Mouse (Mus musculus) liver, embryonic 15.5 days (tissue): Measurements from ENCODE around the gene Prtg. TPM values are rescaled to one million over a fixed set of nuclear protein-coding genes. Genes with fewer than 3 reads are reported as not detected.

Experiments
- ATAC-seq: fragments of 200-750 bp; cut with Nextera tagmentation; 2 replicates; pipeline ENCODE4 v1.8.0; 2017; ENCODE audit warnings: moderate number of reproducible peaks, mild to moderate bottlenecking, moderate library complexity; ENCODE audit not compliant: insufficient read depth
- H3K27ac ChIP-seq: fragments of 300-500 bp; sonication (generic); replicated peaks from 2 replicates; pipeline ENCODE4 v1.5.1; 2015; ENCODE audit warnings: mild to moderate bottlenecking, inconsistent platforms
- H3K27me3 ChIP-seq: fragments of 300-500 bp; sonication (generic); 2 replicates; pipeline ENCODE4 v1.6.1; 2015; ENCODE audit warnings: mild to moderate bottlenecking, inconsistent platforms
- H3K36me3 ChIP-seq: fragments of 300-500 bp; sonication (generic); replicated peaks from 2 replicates; pipeline ENCODE4 v1.6.1; 2015; ENCODE audit warnings: moderate library complexity, mild to moderate bottlenecking, inconsistent platforms
- H3K4me1 ChIP-seq: fragments of 300-500 bp; sonication (generic); replicated peaks from 2 replicates; pipeline ENCODE4 v1.6.1; 2015; ENCODE audit warnings: inconsistent platforms
- H3K4me2 ChIP-seq: fragments of 300-500 bp; sonication (generic); 2 replicates; pipeline ENCODE4 v1.6.1; 2015; ENCODE audit warnings: moderate library complexity, mild to moderate bottlenecking, inconsistent platforms
- H3K4me3 ChIP-seq: fragments of 300-500 bp; sonication (generic); replicated peaks from 2 replicates; pipeline ENCODE4 v1.5.1; 2015; ENCODE audit warnings: mild to moderate bottlenecking, inconsistent platforms
- H3K9ac ChIP-seq: fragments of 300-500 bp; sonication (generic); 2 replicates; pipeline ENCODE4 v1.6.1; 2015; ENCODE audit warnings: moderate library complexity, mild to moderate bottlenecking, inconsistent platforms
- H3K9me3 ChIP-seq: fragments of 300-500 bp; sonication (generic); replicated peaks from 2 replicates; pipeline ENCODE4 v1.6.1; 2016; ENCODE audit warnings: inconsistent platforms
- WGBS: fragments of 180-500 bp; shearing (Covaris S2); methylation state at CpG from one replicate; pipeline ENCODE4 v1.1.7; 2015; ENCODE audit warnings: mixed read lengths; ENCODE audit not compliant: insufficient replicate concordance; 5-methylcytosine and 5-hydroxymethylcytosine counted together
- polyA plus RNA-seq: library from polyadenylated mRNA; unstranded; fragments of >200 nt; fragmentation: Nextera tagmentation; extraction: Ambion mirVana; gene quantifications from 2 replicates; pipeline ENCODE4 v1.2.1, GENCODE M21; 2015

The Prtg gene
- polyA plus RNA-seq, 1 experiment from 2014 or later: 0.08 TPM

DNA sequence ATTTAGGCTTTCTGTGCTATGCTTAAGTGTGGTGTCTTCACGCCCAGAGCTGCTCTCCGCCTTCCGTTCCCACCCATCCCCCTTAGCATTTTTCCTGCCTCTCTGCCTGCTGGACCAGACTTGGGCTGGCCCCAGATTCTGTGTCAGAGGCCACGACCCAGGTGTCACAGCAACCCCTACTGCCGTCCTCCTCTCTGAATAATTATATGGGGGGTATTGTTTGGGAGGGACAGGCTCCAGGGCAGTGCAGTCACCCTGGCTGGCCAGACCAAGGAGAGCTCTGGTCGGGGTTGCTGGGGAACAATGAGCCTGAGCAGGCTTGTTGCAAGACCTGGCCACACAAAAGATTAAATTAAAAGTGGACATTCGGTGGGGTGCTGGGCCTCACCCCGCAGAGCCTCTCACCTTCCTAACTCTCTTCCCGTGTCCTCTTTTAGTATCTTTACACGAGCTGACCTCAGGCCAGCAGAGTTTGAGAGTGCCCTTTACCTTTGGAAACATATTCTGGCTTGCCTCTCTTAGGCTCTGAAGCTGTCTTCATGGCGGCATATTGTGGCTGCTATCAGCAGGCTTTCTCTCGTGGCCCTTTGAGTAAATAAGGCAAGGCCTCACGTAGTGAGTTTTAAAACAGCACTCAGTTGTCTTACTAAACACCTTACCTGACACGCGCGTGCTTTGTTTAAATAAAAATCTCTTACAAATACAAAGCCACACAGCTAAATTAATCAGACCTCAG is 73.7 kb downstream of the Prtg start:
- no peaks in the 10 kb centered on the region for H3K36me3 ChIP-seq
- 46% methylated on average over 16 of the region's 16 CpGs for WGBS
- H3K4me3 ChIP-seq: no peak overlapping the region
- no peak overlapping the region for H3K4me2 ChIP-seq
- no peaks in the 10 kb centered on the region for H3K27me3 ChIP-seq
- H3K9ac ChIP-seq: no peak overlapping the region
- no peak overlapping the region for H3K27ac ChIP-seq
- 0 out of 2 replicates have a peak, but pooled peaks cover 8% of the 10 kb centered on the region for H3K4me1 ChIP-seq
- no peaks in the 10 kb centered on the region for H3K9me3 ChIP-seq
- ATAC-seq: no peak

GRCm38 (mm10) chr9:72881026-72881768 is 74.5 kb downstream of the Prtg start:
- Histone ChIP-seq H3K9me3 (no peaks in the 10 kb centered on the region), H3K9ac (no peak overlapping the region), H3K27me3 (no peaks in the 10 kb centered on the region), H3K36me3 (no peaks in the 10 kb centered on the region), H3K4me3 (no peak overlapping the region), H3K4me1 (0 out of 2 replicates have a peak, but pooled peaks cover 8% of the 10 kb centered on the region), H3K27ac (0 out of 2 replicates have a peak overlapping the region, but pooled peaks have one; percentile 3), H3K4me2 (no peak overlapping the region)
- WGBS: 12% methylated on average over 15 of the region's 15 CpGs
- ATAC-seq: peak; percentile 22; the same call in 1 of the 2 replicates

DNA sequence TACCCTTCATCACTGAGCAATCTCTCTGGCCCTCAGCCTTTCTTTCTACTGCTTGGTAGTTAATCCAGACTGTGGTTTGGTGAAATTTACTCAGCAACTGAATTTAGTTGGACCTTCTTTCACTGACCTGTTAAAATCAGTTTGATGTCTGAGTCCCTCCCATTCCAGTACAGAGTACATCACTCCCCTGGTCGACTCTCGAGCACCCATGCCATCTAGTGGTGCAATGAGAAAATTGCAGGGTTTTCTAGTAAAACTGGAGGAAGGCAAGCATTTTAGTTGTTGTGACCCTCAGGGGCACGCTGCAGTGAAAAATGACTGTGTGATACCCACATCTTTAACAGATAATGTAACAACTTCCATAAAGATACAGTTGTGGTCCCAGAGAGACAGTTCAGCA is 77.3 kb downstream of the Prtg start:
- 0 out of 2 replicates have a peak, but pooled peaks cover 8% of the 10 kb centered on the region for H3K4me1 ChIP-seq
- no peaks in the 10 kb centered on the region for H3K9me3 ChIP-seq
- 10% methylated on average over 3 of the region's 3 CpGs for WGBS
- H3K4me3 ChIP-seq: no peak overlapping the region
- no peak overlapping the region for H3K27ac ChIP-seq
- H3K9ac ChIP-seq: no peak overlapping the region
- no peak overlapping the region for H3K4me2 ChIP-seq
- H3K36me3 ChIP-seq: no peaks in the 10 kb centered on the region
- no peak for ATAC-seq
- no peaks in the 10 kb centered on the region for H3K27me3 ChIP-seq

- Histone ChIP-seq H3K9ac (no peak overlapping the region), H3K4me1 (no peaks in the 10 kb centered on the region), H3K4me3 (no peak overlapping the region), H3K9me3 (no peaks in the 10 kb centered on the region), H3K27ac (no peak overlapping the region), H3K27me3 (no peaks in the 10 kb centered on the region), H3K4me2 (no peak overlapping the region), H3K36me3 (no peaks in the 10 kb centered on the region)
- no peak for ATAC-seq
- WGBS: 55% methylated on average over 1 of the region's 1 CpGs
Measured at GRCm38 (mm10) chr9:72889777-72890176, 83.1 kb downstream of the Prtg start.

- ATAC-seq: no peak
- no peak overlapping the region for H3K9ac ChIP-seq
- H3K9me3 ChIP-seq: no peaks in the 10 kb centered on the region
- no peaks in the 10 kb centered on the region for H3K4me1 ChIP-seq
- no peak overlapping the region for H3K4me3 ChIP-seq
- H3K27me3 ChIP-seq: no peaks in the 10 kb centered on the region
- no peak overlapping the region for H3K4me2 ChIP-seq
- no peak overlapping the region for H3K27ac ChIP-seq
- 62% methylated on average over 10 of the region's 10 CpGs for WGBS
- no peaks in the 10 kb centered on the region for H3K36me3 ChIP-seq
Measured at GRCm38 (mm10) chr9:72890499-72891085, 83.9 kb downstream of the Prtg start.

- H3K36me3 ChIP-seq: no peaks in the 10 kb centered on the region
- H3K9me3 ChIP-seq: no peaks in the 10 kb centered on the region
- ATAC-seq: no peak
- H3K27ac ChIP-seq: no peak overlapping the region
- no peak overlapping the region for H3K4me2 ChIP-seq
- no peak overlapping the region for H3K9ac ChIP-seq
- H3K4me1 ChIP-seq: no peaks in the 10 kb centered on the region
- no peaks in the 10 kb centered on the region for H3K27me3 ChIP-seq
- no peak overlapping the region for H3K4me3 ChIP-seq
- WGBS: 78% methylated on average over 5 of the region's 5 CpGs
Measured at GRCm38 (mm10) chr9:72892761-72893160, 86.1 kb downstream of the Prtg start.

GRCm38 (mm10) chr9:72894796-72895352 is 88.2 kb downstream of the Prtg start:
- H3K4me2 ChIP-seq: no peak overlapping the region
- no peak overlapping the region for H3K4me3 ChIP-seq
- no peak for ATAC-seq
- no peaks in the 10 kb centered on the region for H3K27me3 ChIP-seq
- H3K9me3 ChIP-seq: no peaks in the 10 kb centered on the region
- no peak overlapping the region for H3K9ac ChIP-seq
- 69% methylated on average over 6 of the region's 6 CpGs for WGBS
- no peaks in the 10 kb centered on the region for H3K4me1 ChIP-seq
- no peak overlapping the region for H3K27ac ChIP-seq
- no peaks in the 10 kb centered on the region for H3K36me3 ChIP-seq

GRCm38 (mm10) chr9:72902057-72902456 is 95.4 kb downstream of the Prtg start:
- Histone ChIP-seq H3K9ac (no peak overlapping the region), H3K36me3 (no peaks in the 10 kb centered on the region), H3K4me2 (no peak overlapping the region), H3K4me1 (peaks cover 11% of the 10 kb centered on the region), H3K4me3 (no peak overlapping the region), H3K9me3 (no peaks in the 10 kb centered on the region), H3K27ac (no peak overlapping the region), H3K27me3 (no peaks in the 10 kb centered on the region)
- no peak for ATAC-seq
- WGBS: 70% methylated on average over 8 of the region's 8 CpGs

DNA sequence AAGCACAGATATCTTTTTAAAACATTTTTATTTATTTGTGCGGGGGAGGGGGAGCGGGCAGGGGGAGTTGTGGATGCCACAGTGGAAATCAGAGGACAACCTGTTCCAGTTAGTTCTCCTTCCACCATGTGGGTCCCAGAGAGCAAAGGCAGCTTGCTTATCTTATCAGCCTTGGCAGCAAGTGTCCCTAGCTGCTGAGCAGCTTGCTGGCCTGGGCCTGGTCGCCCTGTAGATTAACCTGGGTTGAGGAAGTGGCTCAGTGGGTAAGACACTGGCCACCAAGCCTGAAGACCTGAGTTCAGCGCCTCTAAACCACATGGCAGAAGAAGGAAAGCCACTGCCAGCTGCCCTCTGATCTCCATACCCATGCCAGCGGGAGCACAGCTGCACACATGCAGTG is 95.9 kb downstream of the Prtg start:
- Histone ChIP-seq H3K4me2 (no peak overlapping the region), H3K27me3 (no peaks in the 10 kb centered on the region), H3K4me3 (no peak overlapping the region), H3K9me3 (no peaks in the 10 kb centered on the region), H3K36me3 (no peaks in the 10 kb centered on the region), H3K27ac (no peak overlapping the region), H3K9ac (no peak overlapping the region), H3K4me1 (peaks cover 11% of the 10 kb centered on the region)
- ATAC-seq: peak; percentile 52; the same call in 1 of the 2 replicates
- 32% methylated on average over 5 of the region's 5 CpGs for WGBS

- ATAC-seq: no peak
- H3K9ac ChIP-seq: no peak overlapping the region
- peaks cover 11% of the 10 kb centered on the region for H3K4me1 ChIP-seq
- H3K27ac ChIP-seq: no peak overlapping the region
- H3K4me2 ChIP-seq: no peak overlapping the region
- no peak overlapping the region for H3K4me3 ChIP-seq
- no peaks in the 10 kb centered on the region for H3K36me3 ChIP-seq
- WGBS: 61% methylated on average over 6 of the region's 6 CpGs
- no peaks in the 10 kb centered on the region for H3K27me3 ChIP-seq
- no peaks in the 10 kb centered on the region for H3K9me3 ChIP-seq
Measured at GRCm38 (mm10) chr9:72906693-72907103, 100.0 kb downstream of the Prtg start.

- no peak overlapping the region for H3K4me3 ChIP-seq
- WGBS: 64% methylated on average over 2 of the region's 2 CpGs
- ATAC-seq: no peak
- no peaks in the 10 kb centered on the region for H3K36me3 ChIP-seq
- H3K4me2 ChIP-seq: no peak overlapping the region
- H3K9ac ChIP-seq: no peak overlapping the region
- H3K9me3 ChIP-seq: no peaks in the 10 kb centered on the region
- H3K27ac ChIP-seq: no peak overlapping the region
- no peaks in the 10 kb centered on the region for H3K27me3 ChIP-seq
- no peaks in the 10 kb centered on the region for H3K4me1 ChIP-seq
Measured at GRCm38 (mm10) chr9:72911381-72911780, 104.7 kb downstream of the Prtg start.
